Mouse (Mus musculus): ENCODE data around the gene Mvp. TPM values are rescaled to one million over a fixed set of nuclear protein-coding genes. Genes with fewer than 3 reads are reported as not detected.

The Mvp gene
- 4.8 and 5.5 TPM in 2 replicates for polyA plus RNA-seq (2015; fragmentation: Nextera tagmentation; extraction: Ambion mirVana)

GRCm38 (mm10) chr7:127014320-127014719, at the start of gene Mvp:
Gene Mvp (minus strand): TSS chr7:127014621.
- H3K4me1 ChIP-seq (replicated peaks): peaks cover 44% of the 10 kb centered on the region
- H3K27me3 ChIP-seq: no peaks in the 10 kb centered on the region
- no peak within 1 kb of the TSS for H3K27ac ChIP-seq (replicated peaks)
- H3K9me3 ChIP-seq: no peaks in the 10 kb centered on the region
- peak within 1 kb of the TSS; percentile 84 for H3K4me2 ChIP-seq
- no peak for ATAC-seq (ENCODE audit: low FRiP score, low read depth)
- WGBS: 70% methylated on average over 11 of the region's 11 CpGs
- H3K36me3 ChIP-seq: peaks cover 27% of the 10 kb centered on the region
- H3K9ac ChIP-seq: peak within 1 kb of the TSS; percentile 18
- H3K4me3 ChIP-seq: peak within 1 kb of the TSS; percentile 66

- Histone ChIP-seq H3K27me3 (no peaks in the 10 kb centered on the region), H3K4me3 (no peak overlapping the region), H3K9me3 (no peaks in the 10 kb centered on the region), H3K27ac (replicated peaks) (no peak overlapping the region), H3K9ac (no peak overlapping the region), H3K36me3 (no peaks in the 10 kb centered on the region), H3K4me2 (no peak overlapping the region), H3K4me1 (replicated peaks) (no peaks in the 10 kb centered on the region)
- no peak for ATAC-seq (ENCODE audit: low FRiP score, low read depth)
- 66% methylated on average over 5 of the region's 5 CpGs for WGBS
Observed at GRCm38 (mm10) chr7:127055026-127055585, 40.7 kb upstream of the Mvp start.

GRCm38 (mm10) chr7:127041851-127042672, 27.6 kb upstream of the Mvp start, which contains the start of gene Kif22:
Gene Kif22 (minus strand): TSS chr7:127042471.
- WGBS: under 1% methylated on average over 53 of the region's 53 CpGs
- peaks cover 8% of the 10 kb centered on the region for H3K4me1 ChIP-seq (replicated peaks)
- H3K4me2 ChIP-seq: peak within 1 kb of the TSS; percentile 97
- peak within 1 kb of the TSS; percentile 69 for H3K27ac ChIP-seq (replicated peaks)
- peak within 1 kb of the TSS; percentile 60 for H3K4me3 ChIP-seq
- peak within 1 kb of the TSS; percentile 61 for H3K9ac ChIP-seq
- H3K36me3 ChIP-seq: no peaks in the 10 kb centered on the region
- no peaks in the 10 kb centered on the region for H3K9me3 ChIP-seq
- ATAC-seq (ENCODE audit: low FRiP score, low read depth): peak; percentile 90
- H3K27me3 ChIP-seq: no peaks in the 10 kb centered on the region

DNA sequence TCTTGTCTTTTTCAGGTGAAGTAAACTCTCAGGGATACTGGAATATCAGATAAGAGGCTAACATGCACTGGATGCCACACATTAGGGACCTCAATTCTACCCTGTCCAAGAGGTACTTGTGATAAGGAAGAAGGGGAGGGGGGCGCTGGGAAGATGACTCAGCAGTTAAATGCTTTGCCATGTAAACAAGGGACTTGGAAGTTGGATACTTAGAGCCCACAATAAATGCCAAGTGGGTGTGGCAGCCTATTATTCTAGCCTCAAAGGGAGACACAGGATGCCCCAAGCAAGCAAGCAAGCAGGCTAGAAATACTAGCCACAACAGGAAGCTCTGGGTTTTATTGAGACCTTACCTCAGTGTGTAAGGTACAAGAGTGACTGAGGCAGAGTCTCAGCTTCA, 16.8 kb upstream of the Mvp start:
- Histone ChIP-seq H3K27ac (replicated peaks) (no peak overlapping the region), H3K4me2 (no peak overlapping the region), H3K4me3 (no peak overlapping the region), H3K9ac (no peak overlapping the region), H3K9me3 (no peaks in the 10 kb centered on the region), H3K4me1 (replicated peaks) (peaks cover 12% of the 10 kb centered on the region), H3K27me3 (no peaks in the 10 kb centered on the region), H3K36me3 (no peaks in the 10 kb centered on the region)
- WGBS: 93% methylated on average over 1 of the region's 1 CpGs
- no peak for ATAC-seq (ENCODE audit: low FRiP score, low read depth)

DNA sequence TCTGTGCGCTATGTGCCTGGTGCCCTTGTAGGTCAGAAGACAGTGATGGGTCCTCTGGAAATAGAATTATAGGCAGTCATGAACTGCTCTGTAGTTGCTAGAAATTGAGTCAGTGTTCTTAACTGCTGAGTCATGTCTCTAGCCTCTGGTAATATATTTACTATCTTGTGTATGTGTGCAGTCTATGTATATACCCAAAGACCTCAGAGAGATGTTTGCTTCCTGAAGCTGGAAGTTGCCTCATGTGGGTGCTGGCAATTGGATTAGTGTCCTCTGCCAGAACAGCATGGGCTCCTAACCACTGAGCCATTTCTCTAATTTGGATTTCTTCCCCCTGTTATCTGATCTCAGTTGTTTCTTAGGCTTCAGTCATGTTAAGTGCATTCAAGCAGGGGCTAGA, 15.8 kb upstream of the Mvp start:
- Histone ChIP-seq H3K27me3 (no peaks in the 10 kb centered on the region), H3K9me3 (no peaks in the 10 kb centered on the region), H3K27ac (replicated peaks) (no peak overlapping the region), H3K4me1 (replicated peaks) (peaks cover 12% of the 10 kb centered on the region), H3K4me2 (no peak overlapping the region), H3K9ac (no peak overlapping the region), H3K36me3 (no peaks in the 10 kb centered on the region), H3K4me3 (no peak overlapping the region)
- WGBS: 98% methylated on average over 1 of the region's 1 CpGs
- no peak for ATAC-seq (ENCODE audit: low FRiP score, low read depth)

- H3K4me3 ChIP-seq: peak overlapping the region; percentile 74
- H3K9ac ChIP-seq: peak overlapping the region; percentile 41
- peak overlapping the region; percentile 98 for H3K27ac ChIP-seq (replicated peaks)
- H3K9me3 ChIP-seq: no peaks in the 10 kb centered on the region
- H3K27me3 ChIP-seq: no peaks in the 10 kb centered on the region
- H3K36me3 ChIP-seq: peaks cover 7% of the 10 kb centered on the region; the same call in 1 of the 2 replicates
- H3K4me2 ChIP-seq: peak overlapping the region; percentile 89
- H3K4me1 ChIP-seq (replicated peaks): peaks cover 34% of the 10 kb centered on the region
- ATAC-seq (ENCODE audit: low FRiP score, low read depth): peak; percentile 0; the same call in 1 of the 2 replicates
- WGBS: 56% methylated on average over 8 of the region's 8 CpGs
Observed at GRCm38 (mm10) chr7:127027885-127028284, 13.5 kb upstream of the Mvp start.

DNA sequence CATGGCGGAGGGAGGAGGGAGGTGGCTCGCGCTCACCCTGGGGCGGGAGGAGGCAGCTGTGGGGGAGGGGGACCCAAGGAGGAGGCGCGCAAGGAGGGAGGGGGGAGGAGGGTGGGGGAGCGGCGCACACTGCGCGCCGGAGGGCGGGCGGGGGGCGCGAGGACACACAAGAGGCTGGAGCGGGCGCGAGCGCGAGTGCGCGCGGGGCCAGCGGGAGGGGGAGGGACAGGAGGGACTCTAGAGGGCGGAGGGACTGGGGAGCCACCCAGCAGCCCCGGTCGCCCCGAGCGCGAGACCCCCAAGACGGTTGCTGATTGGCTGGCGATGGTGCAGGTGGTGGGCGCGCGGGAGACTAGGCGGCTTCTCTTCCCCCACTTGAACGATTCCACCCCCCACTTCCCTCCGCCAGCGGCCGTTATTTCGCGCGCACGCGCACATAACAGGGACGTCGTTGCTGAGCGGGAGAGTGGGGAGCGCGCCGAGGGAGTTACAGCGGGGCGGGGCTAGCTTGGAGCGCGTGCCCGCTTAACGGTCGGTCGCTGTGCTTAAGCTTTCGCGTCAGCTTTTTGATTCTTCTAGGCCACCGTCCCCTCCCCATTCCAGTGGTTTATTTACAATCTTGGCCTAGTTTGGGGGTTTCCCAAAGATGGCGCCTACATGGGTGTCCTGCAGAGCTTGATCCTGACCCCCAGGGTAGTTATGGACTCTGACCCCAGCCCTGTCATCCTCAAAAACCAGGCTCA, 12.7 kb upstream of the Mvp start, which contains the start of gene Maz:
TSS of gene Maz (minus strand) at position 54 of the 743 bp plus-strand sequence.
- Histone ChIP-seq H3K4me1 (replicated peaks) (peaks cover 41% of the 10 kb centered on the region), H3K4me3 (peak within 1 kb of the TSS; percentile 74), H3K27me3 (no peaks in the 10 kb centered on the region), H3K9ac (peak within 1 kb of the TSS; percentile 89), H3K4me2 (peak within 1 kb of the TSS; percentile 89), H3K27ac (replicated peaks) (peak within 1 kb of the TSS; percentile 98), H3K36me3 (peaks cover 14% of the 10 kb centered on the region), H3K9me3 (no peaks in the 10 kb centered on the region)
- under 1% methylated on average over 35 of the region's 63 CpGs for WGBS
- ATAC-seq (ENCODE audit: low FRiP score, low read depth): peak; percentile 94

GRCm38 (mm10) chr7:127026616-127026983, 12.2 kb upstream of the Mvp start:
- no peak for ATAC-seq (ENCODE audit: low FRiP score, low read depth)
- H3K9ac ChIP-seq: peak overlapping the region; percentile 89
- H3K27ac ChIP-seq (replicated peaks): peak overlapping the region; percentile 98
- H3K36me3 ChIP-seq: peaks cover 14% of the 10 kb centered on the region
- no peaks in the 10 kb centered on the region for H3K27me3 ChIP-seq
- H3K4me1 ChIP-seq (replicated peaks): peaks cover 47% of the 10 kb centered on the region
- H3K4me3 ChIP-seq: peak overlapping the region; percentile 74
- peak overlapping the region; percentile 89 for H3K4me2 ChIP-seq
- no CpG with 5 or more reads among the region's 48 CpGs for WGBS
- H3K9me3 ChIP-seq: no peaks in the 10 kb centered on the region

DNA sequence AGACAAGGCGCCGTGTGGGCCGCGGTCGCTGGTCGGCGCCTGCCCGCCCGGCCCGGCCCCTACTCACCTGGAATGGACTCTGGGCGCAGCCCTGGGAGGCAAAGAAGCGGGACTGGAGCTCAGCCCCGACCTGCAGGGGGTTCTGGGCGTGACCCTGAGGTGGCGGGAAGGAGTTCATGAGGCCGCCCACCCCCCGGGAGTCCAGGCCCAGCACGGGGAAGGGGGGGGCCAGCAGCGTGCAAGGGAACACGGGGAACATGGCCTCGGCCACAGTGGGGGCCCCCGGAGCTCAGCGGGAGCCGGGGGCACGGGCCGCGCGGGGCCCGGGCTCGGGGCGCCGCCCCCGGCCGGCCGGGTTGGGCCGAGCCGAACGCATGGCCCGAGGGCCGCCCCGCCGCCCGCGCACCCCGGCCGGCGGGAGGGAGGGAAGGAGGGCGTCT, 11.8 kb upstream of the Mvp start:
- Histone ChIP-seq H3K4me1 (replicated peaks) (peaks cover 51% of the 10 kb centered on the region), H3K9me3 (no peaks in the 10 kb centered on the region), H3K36me3 (peaks cover 14% of the 10 kb centered on the region), H3K4me3 (peak overlapping the region; percentile 74), H3K27ac (replicated peaks) (peak overlapping the region; percentile 98), H3K4me2 (peak overlapping the region; percentile 89), H3K27me3 (no peaks in the 10 kb centered on the region), H3K9ac (peak overlapping the region; percentile 89)
- peak; percentile 4; the same call in 1 of the 2 replicates for ATAC-seq (ENCODE audit: low FRiP score, low read depth)
- 1% methylated on average over 23 of the region's 48 CpGs for WGBS

- Histone ChIP-seq H3K4me3 (peak overlapping the region; percentile 74), H3K9me3 (no peaks in the 10 kb centered on the region), H3K4me2 (peak overlapping the region; percentile 89), H3K9ac (peak overlapping the region; percentile 89), H3K27ac (replicated peaks) (peak overlapping the region; percentile 98), H3K36me3 (peaks cover 14% of the 10 kb centered on the region), H3K27me3 (no peaks in the 10 kb centered on the region), H3K4me1 (replicated peaks) (peaks cover 54% of the 10 kb centered on the region)
- under 1% methylated on average over 43 of the region's 65 CpGs for WGBS
- ATAC-seq (ENCODE audit: low FRiP score, low read depth): no peak
Observed at GRCm38 (mm10) chr7:127025556-127026160, 11.2 kb upstream of the Mvp start.

- H3K4me2 ChIP-seq: peak overlapping the region; percentile 89
- H3K9ac ChIP-seq: peak overlapping the region; percentile 89
- ATAC-seq (ENCODE audit: low FRiP score, low read depth): peak; percentile 24
- H3K36me3 ChIP-seq: peaks cover 14% of the 10 kb centered on the region
- H3K9me3 ChIP-seq: no peaks in the 10 kb centered on the region
- WGBS: under 1% methylated on average over 30 of the region's 30 CpGs
- no peaks in the 10 kb centered on the region for H3K27me3 ChIP-seq
- H3K4me3 ChIP-seq: peak overlapping the region; percentile 74
- H3K4me1 ChIP-seq (replicated peaks): peaks cover 61% of the 10 kb centered on the region
- H3K27ac ChIP-seq (replicated peaks): peak overlapping the region; percentile 98
Observed at GRCm38 (mm10) chr7:127024755-127025555, 10.5 kb upstream of the Mvp start.

All from hindbrain, embryonic 15.5 days (tissue).